Mouse (Mus musculus) MN1 (cell line): Measurements from ENCODE around the gene Wdr13.
A peak's percentile ranks its signal among the peaks of the same experiment; 100 is the strongest.

Source experiments
- DNase-seq: peaks from one replicate; pipeline ENCODE4 v3.0.0-alpha.2; 2016; ENCODE audit warnings: low spot score

Gene Wdr13

DNA sequence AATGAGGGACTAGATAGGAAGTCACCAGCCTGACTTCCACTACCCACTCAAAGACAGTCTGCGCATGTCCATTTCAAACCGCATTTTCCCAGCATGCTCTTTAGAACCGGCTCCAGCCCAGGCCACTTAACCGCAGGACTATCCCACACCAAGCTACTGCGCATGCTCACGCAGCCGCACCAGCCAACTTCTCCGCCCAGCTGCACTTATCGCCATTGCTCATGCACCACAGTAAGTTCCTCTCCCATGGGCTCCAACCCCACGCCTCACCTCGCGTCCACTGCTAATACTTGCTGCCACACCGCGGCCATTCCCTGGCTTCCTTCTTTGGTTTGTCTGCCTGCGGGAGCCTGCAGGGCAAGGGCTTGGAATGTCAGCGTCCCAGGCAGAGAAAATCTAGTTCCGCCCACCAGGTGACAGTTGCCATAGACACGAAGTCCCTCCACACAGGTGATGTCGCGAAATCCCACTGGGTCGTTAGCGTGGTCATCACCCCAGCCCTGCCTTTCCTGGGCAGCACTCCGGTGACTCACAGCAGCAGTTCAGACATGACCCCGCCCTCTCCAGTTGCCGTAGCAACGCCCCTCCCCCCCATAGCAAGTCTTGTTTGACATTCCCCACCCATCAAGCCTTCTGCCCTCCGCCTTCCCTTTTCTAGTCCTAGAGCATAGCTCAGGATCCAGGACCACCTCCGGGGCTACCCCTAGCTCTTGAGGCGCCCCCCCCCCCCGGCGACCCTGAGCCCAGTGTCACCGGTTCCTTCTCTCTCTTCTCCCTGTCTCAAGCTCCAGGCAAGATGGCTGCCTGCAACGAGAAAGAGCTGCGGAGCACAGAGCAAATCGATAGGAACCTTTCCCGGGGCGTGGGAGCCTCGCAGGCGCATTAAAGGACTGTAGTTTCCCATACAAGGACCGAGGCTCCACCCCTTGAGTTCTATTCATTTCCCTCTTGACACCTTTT lies at the start of gene Wdr13:
Wdr13 (minus strand) TSS at position 876 of the 960 bp plus-strand sequence.
- peak; percentile 95 for DNase-seq

DNA sequence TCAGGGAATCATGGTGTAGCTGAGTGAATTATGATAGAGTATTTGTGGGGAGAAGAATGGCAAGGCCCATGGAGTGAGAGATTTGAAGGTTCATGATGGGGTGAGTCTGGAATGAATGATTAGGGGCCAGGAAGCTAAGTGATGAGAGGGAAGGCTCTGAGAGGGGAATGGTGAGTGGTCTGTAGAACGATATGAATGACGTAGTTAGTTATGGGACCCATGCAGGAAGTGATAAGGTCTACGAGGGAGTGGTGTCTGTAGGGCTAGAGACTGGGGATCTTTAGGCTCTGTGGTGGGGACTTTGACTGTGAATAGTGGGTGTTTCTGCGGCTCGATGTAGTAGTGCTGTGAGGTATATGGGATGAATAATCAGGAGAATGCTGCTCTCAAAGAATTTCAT lies 47.0 kb upstream of the Wdr13 start:
- DNase-seq = no peak

DNA sequence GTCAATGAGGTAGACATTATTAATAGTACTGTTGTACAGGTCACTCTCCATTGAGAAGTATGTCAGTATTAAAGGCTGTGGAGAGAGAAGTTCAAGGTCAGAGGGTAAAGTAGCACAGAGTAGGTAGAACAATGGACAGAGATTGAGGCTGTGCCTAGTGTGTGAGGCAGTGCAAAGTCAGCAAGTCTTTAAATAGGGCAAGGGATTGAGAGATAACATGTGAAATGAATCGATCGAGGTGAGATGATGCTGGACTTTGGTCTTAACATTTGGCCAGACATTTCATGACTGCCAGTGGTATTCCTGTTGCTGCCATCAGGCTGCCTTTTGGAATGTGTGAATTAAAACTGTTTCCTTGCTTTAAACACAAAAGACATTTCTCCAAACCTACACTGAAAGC lies 46.2 kb upstream of the Wdr13 start:
- DNase-seq = no peak

DNA sequence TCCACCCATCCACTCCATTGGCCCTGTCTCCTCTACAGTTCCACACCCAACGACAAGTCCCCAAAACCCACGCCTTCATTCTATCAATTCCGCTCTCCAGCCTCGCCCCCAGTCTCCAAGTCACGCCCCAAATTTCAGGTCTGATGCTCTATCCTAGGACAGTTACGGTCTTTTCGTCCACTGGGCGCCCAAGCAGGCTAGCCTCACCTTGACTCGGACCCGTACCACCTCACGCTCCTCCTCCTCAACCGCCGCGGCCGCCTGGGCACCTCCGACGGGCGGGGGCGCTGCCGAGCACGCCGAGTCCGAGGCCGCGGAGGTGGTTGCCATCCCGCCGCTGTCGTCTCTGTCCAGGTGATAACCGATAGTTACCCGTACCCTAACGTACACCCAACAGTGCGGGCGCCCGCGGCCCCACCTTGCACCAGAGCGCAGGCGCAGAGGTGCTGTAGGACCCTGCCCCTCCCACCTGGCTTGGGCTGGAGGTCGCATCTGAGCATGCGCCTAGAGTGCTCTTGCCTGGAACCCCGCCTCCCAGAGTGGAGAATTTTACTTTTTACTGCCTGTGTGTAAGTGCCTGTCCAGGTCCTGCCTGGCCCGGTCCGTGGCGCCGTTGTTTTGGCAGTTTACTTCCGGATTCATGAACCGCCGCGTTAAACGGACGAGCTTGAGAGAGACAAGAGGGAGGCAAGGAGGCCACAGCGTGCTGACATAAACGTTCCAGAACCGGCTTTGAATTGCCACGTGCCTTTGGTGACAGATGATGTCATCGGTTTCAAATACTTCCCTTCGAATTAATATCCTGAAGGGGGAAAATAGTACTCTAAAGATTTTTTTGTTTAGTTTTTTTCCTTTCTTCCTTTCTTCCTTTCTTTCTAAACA lies 43.1 kb upstream of the Wdr13 start, which contains the start of gene Tbc1d25:
Tbc1d25 (minus strand) TSS at position 678 of the 882 bp plus-strand sequence.
- peak; percentile 92 for DNase-seq

DNA sequence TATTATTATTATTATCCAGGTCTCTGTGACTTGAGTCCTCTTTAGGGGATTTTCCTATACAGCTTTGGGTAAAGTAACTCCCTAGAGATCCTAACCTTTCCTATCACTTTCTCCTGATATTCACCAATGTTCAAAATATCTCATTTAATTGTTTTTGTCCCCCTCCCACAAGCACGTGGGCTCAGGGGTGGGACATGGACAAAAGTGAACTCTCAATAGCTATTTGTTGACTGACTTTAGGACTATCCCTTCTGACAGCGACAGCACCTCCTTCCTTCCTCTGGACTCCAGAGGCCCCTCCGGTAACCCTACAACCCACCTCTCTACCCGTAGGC lies 42.4 kb upstream of the Wdr13 start:
- no peak for DNase-seq

DNA sequence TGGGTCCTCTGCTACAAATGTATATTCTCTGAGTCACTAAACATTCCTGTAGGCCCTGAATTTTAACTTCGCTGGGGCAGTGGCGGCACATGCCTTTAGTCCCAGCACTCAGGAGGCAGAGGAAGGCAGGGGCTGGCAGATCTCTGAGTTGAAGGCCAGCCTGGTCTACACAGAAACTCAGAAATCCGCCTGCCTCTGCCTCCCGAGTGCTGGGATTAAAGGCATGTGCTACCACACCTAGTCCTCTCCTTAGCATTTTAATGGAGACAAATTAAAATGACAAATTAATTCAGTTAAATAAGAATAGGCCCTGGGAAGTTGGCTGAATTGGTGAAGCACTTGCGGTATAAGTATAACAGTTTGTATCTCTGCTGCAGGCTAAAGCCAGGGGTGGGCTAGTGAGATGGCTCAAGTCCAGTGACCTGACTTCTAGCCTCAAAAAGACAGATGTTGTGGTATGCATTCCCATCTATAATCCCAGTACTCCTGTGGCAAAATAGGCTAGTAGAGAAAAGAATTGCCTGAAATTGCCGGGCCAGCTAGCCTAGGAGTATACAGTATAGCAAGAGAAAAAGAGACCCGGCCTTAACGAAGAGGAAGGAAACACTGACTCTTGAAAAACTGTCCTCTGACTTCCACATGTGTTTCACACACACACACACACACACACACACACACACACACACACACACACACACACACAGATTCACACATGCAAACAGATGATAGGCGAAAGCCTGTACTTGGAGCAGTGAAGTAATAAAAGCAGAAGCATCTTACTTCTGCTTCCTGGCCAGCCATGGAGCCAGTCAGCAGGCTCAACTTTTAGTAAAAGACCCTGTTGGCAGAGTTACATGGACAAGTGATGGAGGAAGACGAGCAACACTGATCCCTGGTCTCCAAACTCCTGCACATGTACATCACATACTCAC lies 35.3 kb upstream of the Wdr13 start:
- DNase-seq = no peak

DNA sequence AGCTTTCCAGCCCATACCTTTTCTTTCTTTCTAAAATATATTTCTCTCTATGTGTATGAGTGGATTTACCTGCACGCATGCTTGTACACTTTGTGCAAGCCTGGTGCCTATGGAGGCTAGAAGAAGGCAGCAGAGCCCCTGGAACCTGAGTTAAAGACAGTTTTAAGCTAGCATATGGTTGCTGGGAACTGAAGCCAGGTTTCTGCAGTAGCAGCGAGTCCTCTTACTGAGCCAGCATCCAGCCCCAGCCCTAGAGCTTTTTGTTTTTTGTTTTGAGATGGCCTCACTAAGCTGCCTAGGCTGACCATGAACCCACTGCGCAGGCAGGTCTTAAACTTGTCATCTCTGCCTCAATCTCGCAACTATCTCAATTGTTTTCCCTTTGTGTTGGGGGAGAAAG lies 31.8 kb upstream of the Wdr13 start:
- no peak for DNase-seq

DNA sequence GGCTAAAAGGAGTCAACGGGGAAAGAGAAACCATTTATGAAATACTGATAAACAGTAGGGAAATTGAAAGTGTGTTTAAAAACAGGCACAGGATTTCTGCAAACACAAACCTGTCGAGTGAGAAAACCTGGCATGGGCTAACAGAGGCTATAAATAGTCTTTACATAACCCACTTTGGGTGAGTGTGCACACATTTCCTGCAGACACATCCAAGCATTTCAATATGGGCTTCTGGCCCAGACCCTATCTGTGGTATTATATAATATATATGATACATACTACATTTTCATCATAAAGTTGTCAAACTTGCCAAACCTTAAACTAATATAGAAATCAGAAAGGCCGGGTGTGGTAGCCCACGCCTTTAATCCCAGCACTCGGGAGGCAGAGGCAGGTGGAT lies 30.4 kb upstream of the Wdr13 start:
- no peak for DNase-seq

DNA sequence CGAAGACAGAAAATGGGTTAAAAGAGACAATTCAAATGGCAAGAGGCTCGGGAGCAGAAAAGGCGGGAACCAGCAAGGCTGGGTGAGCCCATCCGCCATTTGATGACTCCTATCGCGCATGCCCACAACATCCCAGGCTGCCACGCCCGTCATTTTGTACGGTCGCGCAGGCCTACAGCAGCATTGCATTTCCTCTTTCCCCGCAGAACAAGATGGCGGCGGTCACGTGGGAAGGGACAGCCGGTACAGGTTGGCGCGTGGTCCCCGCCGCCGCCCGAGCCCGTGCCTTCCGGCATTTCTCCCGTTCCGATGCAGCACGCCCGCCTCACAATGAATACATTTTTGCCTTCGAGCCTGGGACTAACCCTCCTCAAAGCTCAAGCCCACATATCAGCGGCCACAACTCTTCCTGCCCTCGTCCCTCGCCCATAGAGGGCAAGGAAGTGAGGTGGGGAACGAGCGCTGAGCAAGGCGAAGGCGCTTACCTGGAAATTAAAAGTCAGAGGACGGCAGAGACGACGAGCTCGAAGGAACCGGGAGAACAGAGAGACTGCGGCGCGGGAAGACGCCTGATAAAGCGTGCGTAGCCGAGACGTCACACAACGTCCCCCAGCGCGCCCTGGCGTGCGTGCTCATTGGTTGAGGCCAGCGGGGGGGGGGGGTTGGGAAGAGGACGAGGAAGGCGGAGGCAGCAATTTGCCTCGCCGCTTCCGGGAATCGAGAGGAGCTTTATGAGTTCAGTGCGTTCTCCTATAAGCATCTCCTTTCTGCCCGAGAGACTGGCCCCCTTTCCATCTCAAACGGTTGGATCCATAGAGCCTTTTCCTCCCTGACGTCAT lies 12.7 kb upstream of the Wdr13 start, which contains the start of gene Rbm3:
Rbm3 (minus strand) TSS at position 728 of the 839 bp plus-strand sequence.
- peak; percentile 94 for DNase-seq

DNA sequence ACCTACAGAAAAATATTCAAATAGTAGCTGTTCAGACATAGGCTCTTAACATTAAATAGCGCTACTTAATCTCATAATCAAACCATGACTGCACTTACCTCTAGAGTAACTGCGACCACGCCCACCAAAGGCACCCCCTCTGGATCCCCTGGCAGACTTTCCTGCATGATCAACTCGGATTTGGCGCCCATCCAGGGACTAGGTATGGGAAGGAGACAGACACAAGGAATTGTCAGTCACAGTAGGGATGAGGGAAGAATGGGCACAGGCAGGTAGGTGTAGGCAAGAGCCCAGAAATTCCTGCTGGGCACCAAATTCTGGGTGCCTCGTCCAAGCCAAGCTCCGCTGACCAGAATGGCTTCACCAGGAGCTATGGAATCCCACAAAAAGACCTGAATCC lies 11.1 kb upstream of the Wdr13 start:
- peak; percentile 18 for DNase-seq

DNA sequence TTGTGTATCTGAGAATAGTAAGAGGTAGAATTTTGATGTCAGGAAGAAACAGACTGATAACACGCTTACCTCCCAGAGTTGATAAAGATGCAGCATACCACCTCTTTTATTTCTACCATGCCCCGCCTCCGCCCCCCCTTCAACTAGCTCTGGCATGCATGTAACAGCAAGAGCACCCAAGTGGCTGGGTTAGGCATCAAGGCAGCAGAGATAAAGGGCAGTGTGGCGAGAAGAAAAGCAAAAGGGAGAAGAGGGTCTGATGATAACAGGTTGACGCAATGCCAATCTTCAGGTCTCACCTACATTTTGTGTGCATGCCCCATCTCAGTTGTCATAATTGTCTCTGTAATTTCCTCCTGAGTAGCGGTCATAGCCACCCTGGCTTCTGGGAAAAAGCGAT lies 10.3 kb upstream of the Wdr13 start:
- DNase-seq = no peak

DNA sequence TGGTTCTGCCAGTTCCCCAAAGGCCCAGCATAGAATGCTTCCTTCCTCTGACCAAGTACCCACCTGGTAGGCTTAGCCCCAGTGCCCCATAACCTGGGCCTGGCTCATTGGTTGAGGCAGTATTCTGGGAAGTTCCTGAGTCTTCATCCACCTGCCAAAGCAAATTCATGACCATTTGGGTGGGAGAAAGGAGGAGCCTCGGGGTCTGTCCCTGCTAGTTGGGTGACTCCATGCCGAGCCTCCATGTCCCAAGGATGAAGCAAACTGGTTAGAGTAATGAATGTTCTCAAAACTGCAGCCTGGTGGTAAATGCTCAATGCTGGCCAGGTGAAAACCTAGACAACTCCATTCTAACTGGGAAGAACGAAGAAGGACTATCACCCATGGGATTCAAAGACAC lies 8.4 kb upstream of the Wdr13 start:
- no peak for DNase-seq

DNA sequence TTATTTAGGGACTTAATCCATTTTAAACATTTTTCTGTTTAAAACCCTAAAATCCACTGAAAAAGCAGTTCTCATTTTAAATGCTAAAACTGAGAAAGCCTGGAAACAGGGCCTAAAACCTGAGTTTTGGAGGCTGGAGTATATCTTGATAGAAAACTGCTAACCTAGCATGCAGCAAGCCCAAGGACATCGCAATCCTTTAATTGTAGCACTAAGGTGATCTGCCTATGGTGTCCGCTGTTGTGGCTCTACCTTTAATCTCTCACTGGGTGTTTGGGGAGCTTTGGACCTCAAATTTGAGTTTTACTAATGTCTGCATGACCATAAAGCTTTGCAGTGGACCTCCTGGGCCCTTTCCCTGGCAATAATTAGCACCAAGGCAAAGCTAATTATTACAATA lies 7.8 kb upstream of the Wdr13 start:
- no peak for DNase-seq

DNA sequence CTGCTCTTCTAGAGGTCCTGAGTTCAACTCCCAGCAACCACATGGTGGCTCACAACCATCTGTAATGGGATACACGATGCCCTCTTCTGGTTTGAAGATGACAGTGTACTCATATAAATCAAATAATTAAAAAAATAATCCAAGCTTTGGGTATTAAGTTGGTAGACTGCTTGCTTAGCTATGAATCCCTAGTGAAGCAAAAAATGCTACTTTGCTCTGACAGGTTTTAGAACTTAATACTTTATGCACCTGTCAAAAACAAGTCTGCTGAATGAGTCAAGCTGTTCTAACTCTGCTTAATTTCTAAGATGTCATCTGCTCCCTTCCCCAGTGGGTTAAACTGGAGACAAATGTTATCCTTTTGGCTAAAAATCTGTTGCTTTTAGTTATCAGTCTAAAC lies 6.8 kb upstream of the Wdr13 start:
- DNase-seq = no peak

DNA sequence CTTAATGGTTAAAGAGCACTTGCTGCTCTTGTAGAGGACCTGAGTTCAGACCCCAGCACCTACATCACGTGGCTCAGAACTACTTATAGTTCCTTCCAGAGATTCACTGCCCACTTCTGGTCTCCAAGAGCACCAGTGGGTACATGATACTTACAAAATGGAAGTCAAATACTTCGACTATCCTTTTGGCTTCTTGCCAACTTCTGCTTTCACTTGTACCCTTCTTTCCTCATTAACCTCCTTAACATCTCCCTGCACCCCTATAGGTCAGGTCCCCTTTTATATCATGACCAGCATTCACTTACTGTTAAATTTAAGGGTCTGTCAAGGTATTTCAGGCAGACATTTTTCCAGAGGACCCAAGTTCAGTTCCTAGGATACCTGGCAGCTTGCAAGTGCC lies 3.2 kb upstream of the Wdr13 start:
- DNase-seq = no peak

DNA sequence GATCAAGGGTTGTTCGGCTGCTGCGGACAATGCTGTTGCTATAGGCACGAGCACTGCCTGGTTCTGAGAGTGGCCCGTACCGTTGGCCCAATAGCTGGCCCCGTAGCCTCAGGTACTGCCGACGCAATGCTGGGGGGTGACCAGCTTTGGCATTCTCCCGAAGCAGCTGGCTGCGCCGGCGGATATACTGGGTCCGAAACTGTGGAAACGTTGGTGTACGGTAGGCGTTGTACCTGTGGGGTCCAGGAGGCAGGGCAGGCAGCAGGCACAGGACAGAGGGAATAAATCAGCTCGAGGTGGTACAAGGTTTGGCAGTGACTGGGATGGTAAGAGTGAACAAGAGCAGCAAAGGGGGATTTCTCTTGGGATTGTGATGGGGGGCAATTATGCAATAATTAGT lies 1.3 kb downstream of the Wdr13 start:
- DNase-seq = no peak

DNA sequence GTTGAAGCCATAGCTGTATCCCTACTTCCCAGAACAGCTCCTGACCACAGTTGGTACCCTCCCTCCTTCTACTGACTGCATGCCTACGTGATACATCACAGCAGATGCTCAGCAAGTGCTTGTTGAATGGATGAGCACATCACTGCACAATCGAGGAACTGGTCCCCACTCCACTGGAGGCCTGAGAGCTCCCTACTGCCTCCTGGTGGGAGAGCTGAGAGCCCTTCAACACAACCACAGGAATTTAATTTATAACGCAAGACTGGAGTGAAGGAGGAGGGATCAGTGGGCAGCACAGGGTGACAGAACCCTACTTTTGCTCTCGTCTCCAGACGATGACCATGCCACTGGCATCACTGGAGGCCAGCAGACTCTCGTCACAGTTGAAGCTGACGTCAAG lies 7.5 kb downstream of the Wdr13 start:
- no peak for DNase-seq

DNA sequence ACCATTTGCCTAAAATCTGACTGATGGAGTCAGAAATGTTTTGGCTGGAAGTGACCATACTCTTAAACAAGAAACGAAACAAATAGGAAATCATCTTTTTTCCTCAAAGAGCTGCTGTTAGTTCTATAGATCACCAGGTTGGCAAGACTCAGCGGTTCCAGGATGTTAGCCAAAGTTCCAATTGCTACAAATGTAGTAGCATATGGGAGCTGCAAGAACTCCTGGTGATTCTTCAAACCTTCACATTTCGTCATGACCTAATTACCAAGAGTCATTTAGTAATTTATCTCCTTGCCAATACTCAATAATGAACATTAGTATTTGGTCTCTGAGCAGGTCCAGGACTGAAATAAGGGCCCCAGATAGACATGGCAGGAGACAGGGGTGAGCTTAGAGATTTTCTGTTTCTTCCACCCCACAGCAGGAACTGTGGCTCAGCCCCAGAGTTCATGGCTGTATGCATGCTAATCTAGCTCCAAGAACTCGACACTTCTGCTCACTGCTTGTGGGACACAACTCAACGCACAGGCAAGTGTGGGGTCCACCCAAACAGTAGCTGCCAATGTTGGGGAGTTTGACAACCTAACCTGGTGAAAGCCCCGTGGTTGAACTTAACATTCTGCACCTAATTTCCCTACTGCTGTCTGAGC lies 8.7 kb downstream of the Wdr13 start:
- no peak for DNase-seq

DNA sequence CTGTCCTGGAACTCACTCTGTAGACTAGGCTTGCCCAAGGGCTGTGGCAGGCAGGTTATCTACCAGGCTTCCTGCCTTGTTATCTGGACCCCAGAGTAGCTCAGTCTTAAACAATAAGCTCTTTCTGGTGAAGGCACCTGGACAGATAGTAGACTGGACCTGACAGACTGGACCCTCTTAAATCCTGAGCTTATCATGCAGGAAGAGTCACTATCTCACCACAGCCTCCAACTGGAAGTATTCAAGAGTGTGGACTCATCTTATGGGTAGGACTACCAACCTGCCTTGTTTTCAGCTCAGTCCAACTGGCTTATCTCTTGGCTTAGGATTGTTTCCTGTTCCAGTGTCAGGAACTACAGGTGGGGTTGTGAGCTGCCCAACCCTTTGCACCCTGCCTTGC lies 15.4 kb downstream of the Wdr13 start:
- no peak for DNase-seq

DNA sequence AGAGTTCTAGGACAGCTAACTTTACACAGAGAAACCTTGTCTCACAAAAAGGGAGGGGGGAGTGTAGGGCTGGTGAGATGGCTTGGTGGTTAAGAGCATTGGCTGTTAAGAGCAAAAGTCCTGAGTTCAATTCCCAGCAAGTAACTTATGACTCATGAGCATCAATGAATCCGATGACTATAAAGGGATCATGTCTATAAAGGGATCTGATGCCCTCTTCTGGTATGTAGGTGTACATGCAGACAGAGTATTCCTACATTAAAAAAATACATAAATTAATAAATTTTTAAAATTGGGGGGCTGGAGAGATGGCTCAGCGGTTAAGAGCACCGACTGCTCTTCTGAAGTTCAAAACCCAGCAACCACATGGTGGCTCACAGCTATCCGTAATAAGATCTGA lies 17.4 kb downstream of the Wdr13 start:
- DNase-seq = no peak
